Mouse (Mus musculus) brain, embryonic 14.5 days (tissue): ENCODE measurements around the gene Cct5. TPM values are rescaled to one million over a fixed set of nuclear protein-coding genes. Genes with fewer than 3 reads are reported as not detected.
"Not testable (repeated sequence)": the region's sequence is repeated elsewhere in the genome, so short reads cannot be mapped to it uniquely, and the experiment has no call there.

Experiments used
- DNase-seq: peaks from one replicate; pipeline ENCODE4 v3.0.0-alpha.2; 2011; ENCODE audit warnings: low read depth
- CTCF ChIP-seq: fragments of 200-500 bp; IDR thresholded peaks from 2 replicates; pipeline ENCODE4 v1.5.1; 2012; ENCODE audit warnings: inconsistent platforms, mild to moderate bottlenecking, moderate library complexity, borderline replicate concordance; ENCODE audit not compliant: insufficient read depth, insufficient read length; ENCODE audit errors: extremely low read depth
- POLR2A ChIP-seq: fragments of 200-500 bp; IDR thresholded peaks from 2 replicates; pipeline ENCODE4 v1.6.1; 2012; ENCODE audit warnings: mild to moderate bottlenecking, inconsistent platforms, borderline replicate concordance; ENCODE audit not compliant: poor library complexity, insufficient read depth, insufficient read length, severe bottlenecking; ENCODE audit errors: extremely low read depth
- polyA plus RNA-seq: library from polyadenylated mRNA; depleted of rRNA; stranded (reverse); fragments of >200 nt; gene quantifications from 2 replicates; pipeline ENCODE4 v1.2.3, GENCODE M21; 2012

Cct5 gene
- polyA plus RNA-seq, 1 experiment, result 372 TPM

GRCm38 (mm10) chr15:31595651-31596050 lies 6.0 kb downstream of the Cct5 start:
- no peak for TF ChIP-seq POLR2A
- DNase-seq, result no peak

- no peak for TF ChIP-seq POLR2A
- no peak for TF ChIP-seq CTCF
Observed at GRCm38 (mm10) chr15:31594260-31594659, 7.3 kb downstream of the Cct5 start.

GRCm38 (mm10) chr15:31592531-31592930 lies 9.1 kb downstream of the Cct5 start:
- DNase-seq, result no peak
- TF ChIP-seq CTCF, result no peak
- no peak for TF ChIP-seq POLR2A

More at GRCm38 (mm10) chr15:31594260-31594659, 7.3 kb downstream of the Cct5 start:
- no peak for DNase-seq

GRCm38 (mm10) chr15:31590176-31590575 lies 11.4 kb downstream of the Cct5 start:
- TF ChIP-seq POLR2A (no peak), CTCF (no peak)
- DNase-seq, result no peak

GRCm38 (mm10) chr15:31588989-31589640 lies 12.5 kb downstream of the Cct5 start:
- no peak for TF ChIP-seq CTCF
- TF ChIP-seq POLR2A, result no peak
- DNase-seq, result no peak

- TF ChIP-seq POLR2A, result no peak
Observed at GRCm38 (mm10) chr15:31587789-31588188, 13.8 kb downstream of the Cct5 start.

GRCm38 (mm10) chr15:31586519-31586918 lies 15.1 kb downstream of the Cct5 start:
- peak; percentile 91 for DNase-seq
- peak; percentile 98 for TF ChIP-seq CTCF
- TF ChIP-seq POLR2A, result no peak

More at GRCm38 (mm10) chr15:31587789-31588188, 13.8 kb downstream of the Cct5 start:
- no peak for DNase-seq

- no peak for TF ChIP-seq POLR2A
- no peak for DNase-seq
Observed at GRCm38 (mm10) chr15:31586088-31586487, 15.5 kb downstream of the Cct5 start.

- TF ChIP-seq POLR2A (no peak), CTCF (no peak)
- no peak for DNase-seq
Observed at GRCm38 (mm10) chr15:31585238-31585637, 16.4 kb downstream of the Cct5 start.

- DNase-seq, result no peak
- TF ChIP-seq CTCF (no peak), POLR2A (no peak)
Observed at GRCm38 (mm10) chr15:31583304-31584085, 18.1 kb downstream of the Cct5 start.

- not testable (repeated sequence) for DNase-seq
Observed at GRCm38 (mm10) chr15:31581086-31581485, 20.5 kb downstream of the Cct5 start.

- TF ChIP-seq POLR2A (no peak), CTCF (no peak)
Observed at GRCm38 (mm10) chr15:31576076-31576475, 25.5 kb downstream of the Cct5 start.

GRCm38 (mm10) chr15:31573692-31574091 lies 27.9 kb downstream of the Cct5 start:
- TF ChIP-seq CTCF (no peak), POLR2A (no peak)

More at GRCm38 (mm10) chr15:31576076-31576475, 25.5 kb downstream of the Cct5 start:
- DNase-seq, result no peak

More at GRCm38 (mm10) chr15:31573692-31574091, 27.9 kb downstream of the Cct5 start:
- DNase-seq, result no peak
